Mouse (Mus musculus) hindbrain, embryonic 11.5 days (tissue): ENCODE measurements around the gene Efl1. TPM values are rescaled to one million over a fixed set of nuclear protein-coding genes. Genes with fewer than 3 reads are reported as not detected.

Experiments
- ATAC-seq: fragments of 200-750 bp; cut with Nextera tagmentation; 2 replicates; pipeline ENCODE4 v1.8.0; 2017; ENCODE audit warnings: mild to moderate bottlenecking, moderate TSS enrichment, moderate library complexity; ENCODE audit not compliant: low FRiP score
- DNase-seq: peaks from one replicate; pipeline ENCODE4 v3.0.0-alpha.2; 2015; ENCODE audit warnings: low spot score
- H3K27ac ChIP-seq: fragments of 300-500 bp; sonication (generic); 2 replicates; pipeline ENCODE4 v1.5.1; 2014; ENCODE audit warnings: mild to moderate bottlenecking, low read depth, low read length
- H3K27me3 ChIP-seq: fragments of 300-500 bp; sonication (generic); 2 replicates; pipeline ENCODE4 v1.6.1; 2014; ENCODE audit warnings: mild to moderate bottlenecking, low read length, moderate library complexity, mixed read lengths; ENCODE audit not compliant: control insufficient read depth, insufficient read depth
- H3K36me3 ChIP-seq: fragments of 300-500 bp; sonication (generic); 2 replicates; pipeline ENCODE4 v1.6.1; 2014; ENCODE audit warnings: mild to moderate bottlenecking, low read length, moderate library complexity, mixed read lengths; ENCODE audit not compliant: control insufficient read depth, insufficient read depth
- H3K4me1 ChIP-seq: fragments of 300-500 bp; sonication (generic); replicated peaks from 2 replicates; pipeline ENCODE4 v1.6.1; 2014; ENCODE audit warnings: low read length, mixed read lengths; ENCODE audit not compliant: control insufficient read depth, insufficient read depth
- H3K4me2 ChIP-seq: fragments of 300-500 bp; sonication (generic); replicated peaks from 2 replicates; pipeline ENCODE4 v1.6.1; 2014; ENCODE audit warnings: mild to moderate bottlenecking, low read depth, low read length
- H3K4me3 ChIP-seq: fragments of 300-500 bp; sonication (generic); 2 replicates; pipeline ENCODE4 v1.5.1; 2014; ENCODE audit warnings: low read depth, low read length
- H3K9ac ChIP-seq: fragments of 300-500 bp; sonication (generic); 2 replicates; pipeline ENCODE4 v1.6.1; 2014; ENCODE audit warnings: low read depth, low read length
- H3K9me3 ChIP-seq: fragments of 300-500 bp; sonication (generic); 2 replicates; pipeline ENCODE4 v1.6.1; 2016; ENCODE audit warnings: low read length; ENCODE audit not compliant: control insufficient read depth
- WGBS: fragments of 180-500 bp; shearing (Covaris S2); extraction: QIAGEN DNeasy Blood & Tissue Kit; methylation state at CpG from one replicate; pipeline ENCODE4 v1.1.7; 2014; 5-methylcytosine and 5-hydroxymethylcytosine counted together
- polyA plus RNA-seq: library from polyadenylated mRNA; unstranded; fragments of >200 nt; fragmentation: Nextera tagmentation; extraction: Ambion mirVana; gene quantifications from 2 replicates; pipeline ENCODE4 v1.2.1, GENCODE M21; 2014

Gene Efl1
- polyA plus RNA-seq, 1 experiment from 2014 or later, result 27.9 TPM

GRCm38 (mm10) chr7:82808257-82808656 lies 159.8 kb downstream of the Efl1 start:
- no peak for ATAC-seq
- H3K36me3 ChIP-seq, result no peaks in the 10 kb centered on the region
- no peaks in the 10 kb centered on the region for H3K9me3 ChIP-seq
- DNase-seq, result no peak
- no peak overlapping the region for H3K27ac ChIP-seq
- H3K4me3 ChIP-seq, result no peak overlapping the region
- 84% methylated on average over 4 of the region's 4 CpGs for WGBS
- no peaks in the 10 kb centered on the region for H3K27me3 ChIP-seq
- H3K4me1 ChIP-seq, result peaks cover 4% of the 10 kb centered on the region; the same call in 1 of the 2 replicates
- H3K9ac ChIP-seq, result no peak overlapping the region
- no peak overlapping the region for H3K4me2 ChIP-seq

GRCm38 (mm10) chr7:82809126-82809525 lies 160.7 kb downstream of the Efl1 start:
- WGBS, result 56% methylated on average over 5 of the region's 5 CpGs
- no peak overlapping the region for H3K4me3 ChIP-seq
- no peak for ATAC-seq
- no peak overlapping the region for H3K4me2 ChIP-seq
- no peak overlapping the region for H3K9ac ChIP-seq
- no peak for DNase-seq
- no peak overlapping the region for H3K27ac ChIP-seq
- no peaks in the 10 kb centered on the region for H3K9me3 ChIP-seq
- no peaks in the 10 kb centered on the region for H3K36me3 ChIP-seq
- H3K4me1 ChIP-seq, result peaks cover 4% of the 10 kb centered on the region; the same call in 1 of the 2 replicates
- no peaks in the 10 kb centered on the region for H3K27me3 ChIP-seq

GRCm38 (mm10) chr7:82810799-82811139 lies 162.4 kb downstream of the Efl1 start:
- no peak overlapping the region for H3K27ac ChIP-seq
- no peak overlapping the region for H3K9ac ChIP-seq
- peak; percentile 20; the same call in 1 of the 2 replicates for ATAC-seq

GRCm38 (mm10) chr7:82811140-82811851 lies 162.9 kb downstream of the Efl1 start:
- Histone ChIP-seq H3K27me3 (no peaks in the 10 kb centered on the region), H3K27ac (no peak overlapping the region), H3K4me1 (peaks cover 4% of the 10 kb centered on the region; the same call in 1 of the 2 replicates), H3K9ac (no peak overlapping the region), H3K36me3 (no peaks in the 10 kb centered on the region), H3K4me3 (no peak overlapping the region; the same call in 1 of the 2 replicates), H3K9me3 (no peaks in the 10 kb centered on the region), H3K4me2 (peak overlapping the region; percentile 32)
- ATAC-seq (peak; percentile 72), DNase-seq (peak; percentile 60)
- 20% methylated on average over 19 of the region's 19 CpGs for WGBS

More at GRCm38 (mm10) chr7:82810799-82811139, 162.4 kb downstream of the Efl1 start:
- H3K4me3 ChIP-seq, result no peak overlapping the region
- no peaks in the 10 kb centered on the region for H3K36me3 ChIP-seq
- H3K4me1 ChIP-seq, result peaks cover 4% of the 10 kb centered on the region; the same call in 1 of the 2 replicates
- no peak for DNase-seq
- H3K9me3 ChIP-seq, result no peaks in the 10 kb centered on the region
- 31% methylated on average over 5 of the region's 5 CpGs for WGBS
- H3K4me2 ChIP-seq, result peak overlapping the region; percentile 32; the same call in 1 of the 2 replicates
- H3K27me3 ChIP-seq, result no peaks in the 10 kb centered on the region

GRCm38 (mm10) chr7:82812186-82813155 lies 164.1 kb downstream of the Efl1 start:
- no peak for DNase-seq
- H3K9ac ChIP-seq, result no peak overlapping the region
- 88% methylated on average over 19 of the region's 19 CpGs for WGBS

GRCm38 (mm10) chr7:82819541-82819940 lies 171.1 kb downstream of the Efl1 start:
- DNase-seq, result no peak
- Histone ChIP-seq H3K4me1 (no peaks in the 10 kb centered on the region), H3K4me2 (no peak overlapping the region), H3K27me3 (no peaks in the 10 kb centered on the region), H3K4me3 (no peak overlapping the region), H3K9ac (no peak overlapping the region), H3K27ac (no peak overlapping the region), H3K9me3 (no peaks in the 10 kb centered on the region), H3K36me3 (no peaks in the 10 kb centered on the region)
- WGBS, result 85% methylated on average over 7 of the region's 7 CpGs
- ATAC-seq, result no peak

More at GRCm38 (mm10) chr7:82812186-82813155, 164.1 kb downstream of the Efl1 start:
- Histone ChIP-seq H3K36me3 (no peaks in the 10 kb centered on the region), H3K9me3 (no peaks in the 10 kb centered on the region), H3K4me2 (no peak overlapping the region), H3K27me3 (no peaks in the 10 kb centered on the region), H3K4me1 (peaks cover 4% of the 10 kb centered on the region; the same call in 1 of the 2 replicates), H3K4me3 (no peak overlapping the region), H3K27ac (no peak overlapping the region)
- ATAC-seq, result no peak

- DNase-seq (no peak), ATAC-seq (no peak)
- Histone ChIP-seq H3K9ac (no peak overlapping the region), H3K27me3 (no peaks in the 10 kb centered on the region), H3K4me2 (no peak overlapping the region), H3K27ac (no peak overlapping the region), H3K9me3 (no peaks in the 10 kb centered on the region), H3K36me3 (no peaks in the 10 kb centered on the region), H3K4me3 (no peak overlapping the region), H3K4me1 (no peaks in the 10 kb centered on the region)
- 76% methylated on average over 4 of the region's 4 CpGs for WGBS
These were observed 172.2 kb downstream of the Efl1 start for GRCm38 (mm10) chr7:82820661-82821060.

- ATAC-seq (no peak), DNase-seq (no peak)
- WGBS, result 87% methylated on average over 3 of the region's 3 CpGs
- Histone ChIP-seq H3K9me3 (no peaks in the 10 kb centered on the region), H3K4me2 (no peak overlapping the region), H3K27ac (no peak overlapping the region), H3K27me3 (no peaks in the 10 kb centered on the region), H3K36me3 (no peaks in the 10 kb centered on the region), H3K9ac (no peak overlapping the region), H3K4me3 (no peak overlapping the region), H3K4me1 (no peaks in the 10 kb centered on the region)
These were observed 173.1 kb downstream of the Efl1 start for GRCm38 (mm10) chr7:82821501-82821900.
